Mouse (Mus musculus) hindbrain, embryonic 13.5 days (tissue): Measurements from ENCODE around the gene Drc3. TPM values are rescaled to one million over a fixed set of nuclear protein-coding genes. Genes with fewer than 3 reads are reported as not detected.

Experiments used
- ATAC-seq: fragments of 200-750 bp; cut with Nextera tagmentation; 2 replicates; pipeline ENCODE4 v1.8.0; 2017; ENCODE audit warnings: moderate TSS enrichment; ENCODE audit not compliant: low FRiP score
- H3K27ac ChIP-seq: fragments of 300-500 bp; sonication (generic); 2 replicates; pipeline ENCODE4 v1.5.1; 2015; ENCODE audit warnings: inconsistent platforms, mild to moderate bottlenecking, moderate library complexity
- H3K27me3 ChIP-seq: fragments of 300-500 bp; sonication (generic); 2 replicates; pipeline ENCODE4 v1.6.1; 2015; ENCODE audit warnings: mild to moderate bottlenecking, inconsistent platforms
- H3K36me3 ChIP-seq: fragments of 300-500 bp; sonication (generic); 2 replicates; pipeline ENCODE4 v1.6.1; 2015; ENCODE audit warnings: mild to moderate bottlenecking, inconsistent platforms
- H3K4me1 ChIP-seq: fragments of 300-500 bp; sonication (generic); replicated peaks from 2 replicates; pipeline ENCODE4 v1.6.1; 2015; ENCODE audit warnings: inconsistent platforms
- H3K4me2 ChIP-seq: fragments of 300-500 bp; sonication (generic); 2 replicates; pipeline ENCODE4 v1.6.1; 2015; ENCODE audit warnings: inconsistent platforms, mild to moderate bottlenecking, moderate library complexity
- H3K4me3 ChIP-seq: fragments of 300-500 bp; sonication (generic); 2 replicates; pipeline ENCODE4 v1.5.1; 2015; ENCODE audit warnings: mild to moderate bottlenecking, inconsistent platforms
- H3K9ac ChIP-seq: fragments of 300-500 bp; sonication (generic); 2 replicates; pipeline ENCODE4 v1.6.1; 2015; ENCODE audit warnings: mild to moderate bottlenecking, inconsistent platforms
- H3K9me3 ChIP-seq: fragments of 300-500 bp; sonication (generic); 2 replicates; pipeline ENCODE4 v1.6.1; 2016; ENCODE audit warnings: inconsistent platforms
- WGBS: fragments of 180-500 bp; shearing (Covaris S2); methylation state at CpG from one replicate; pipeline ENCODE4 v1.1.7; 2015; 5-methylcytosine and 5-hydroxymethylcytosine counted together
- polyA plus RNA-seq: library from polyadenylated mRNA; unstranded; fragments of >200 nt; fragmentation: Nextera tagmentation; extraction: Ambion mirVana; gene quantifications from 2 replicates; pipeline ENCODE4 v1.2.1, GENCODE M21; 2015

Drc3 gene
- polyA plus RNA-seq, 1 experiment from 2014 or later, result 7.9 TPM

GRCm38 (mm10) chr11:60345868-60346267, 7.3 kb upstream of the Drc3 start:
- no peaks in the 10 kb centered on the region for H3K27me3 ChIP-seq
- no peak for ATAC-seq
- 76% methylated on average over 4 of the region's 4 CpGs for WGBS

GRCm38 (mm10) chr11:60346537-60346936, 6.6 kb upstream of the Drc3 start:
- Histone ChIP-seq H3K4me2 (no peak overlapping the region), H3K4me1 (peaks cover 11% of the 10 kb centered on the region), H3K4me3 (no peak overlapping the region), H3K27ac (no peak overlapping the region), H3K9ac (no peak overlapping the region), H3K9me3 (no peaks in the 10 kb centered on the region), H3K27me3 (no peaks in the 10 kb centered on the region), H3K36me3 (peaks cover 13% of the 10 kb centered on the region)
- no peak for ATAC-seq
- WGBS, result 69% methylated on average over 4 of the region's 4 CpGs

More at GRCm38 (mm10) chr11:60345868-60346267, 7.3 kb upstream of the Drc3 start:
- Histone ChIP-seq H3K9ac (no peak overlapping the region), H3K9me3 (no peaks in the 10 kb centered on the region), H3K4me1 (peaks cover 4% of the 10 kb centered on the region), H3K36me3 (peaks cover 13% of the 10 kb centered on the region), H3K4me3 (no peak overlapping the region), H3K4me2 (no peak overlapping the region), H3K27ac (no peak overlapping the region)

GRCm38 (mm10) chr11:60351388-60351787, 1.7 kb upstream of the Drc3 start:
- peak overlapping the region; percentile 80 for H3K9ac ChIP-seq
- WGBS, result 73% methylated on average over 2 of the region's 2 CpGs
- no peaks in the 10 kb centered on the region for H3K9me3 ChIP-seq

GRCm38 (mm10) chr11:60351925-60352371, 1.2 kb upstream of the Drc3 start:
- peak overlapping the region; percentile 82 for H3K27ac ChIP-seq
- peak overlapping the region; percentile 66 for H3K4me3 ChIP-seq
- peaks cover 25% of the 10 kb centered on the region for H3K4me1 ChIP-seq
- WGBS, result 27% methylated on average over 11 of the region's 11 CpGs
- no peaks in the 10 kb centered on the region for H3K9me3 ChIP-seq
- no peak for ATAC-seq
- H3K9ac ChIP-seq, result peak overlapping the region; percentile 80
- H3K36me3 ChIP-seq, result no peaks in the 10 kb centered on the region
- H3K27me3 ChIP-seq, result no peaks in the 10 kb centered on the region
- H3K4me2 ChIP-seq, result peak overlapping the region; percentile 88

More at GRCm38 (mm10) chr11:60351388-60351787, 1.7 kb upstream of the Drc3 start:
- Histone ChIP-seq H3K4me3 (peak overlapping the region; percentile 66), H3K4me2 (peak overlapping the region; percentile 88), H3K36me3 (no peaks in the 10 kb centered on the region), H3K27me3 (no peaks in the 10 kb centered on the region), H3K4me1 (peaks cover 25% of the 10 kb centered on the region), H3K27ac (no peak overlapping the region)
- no peak for ATAC-seq

GRCm38 (mm10) chr11:60355952-60356351, 2.8 kb downstream of the Drc3 start:
- Histone ChIP-seq H3K4me2 (no peak overlapping the region), H3K9me3 (no peaks in the 10 kb centered on the region), H3K36me3 (no peaks in the 10 kb centered on the region), H3K27me3 (no peaks in the 10 kb centered on the region), H3K4me1 (peaks cover 20% of the 10 kb centered on the region), H3K27ac (no peak overlapping the region), H3K4me3 (no peak overlapping the region), H3K9ac (no peak overlapping the region)
- WGBS, result 93% methylated on average over 2 of the region's 2 CpGs
- no peak for ATAC-seq

GRCm38 (mm10) chr11:60357116-60357515, 4.0 kb downstream of the Drc3 start:
- ATAC-seq, result no peak
- Histone ChIP-seq H3K4me1 (peaks cover 8% of the 10 kb centered on the region), H3K4me3 (no peak overlapping the region), H3K9me3 (no peaks in the 10 kb centered on the region), H3K27me3 (no peaks in the 10 kb centered on the region), H3K4me2 (no peak overlapping the region), H3K27ac (no peak overlapping the region), H3K9ac (no peak overlapping the region), H3K36me3 (no peaks in the 10 kb centered on the region)
- WGBS, result 50% methylated on average over 1 of the region's 1 CpGs

GRCm38 (mm10) chr11:60358548-60358947, 5.4 kb downstream of the Drc3 start:
- H3K27me3 ChIP-seq, result no peaks in the 10 kb centered on the region
- WGBS, result 73% methylated on average over 7 of the region's 7 CpGs
- no peak overlapping the region for H3K27ac ChIP-seq
- peaks cover 2% of the 10 kb centered on the region; the same call in 1 of the 2 replicates for H3K4me1 ChIP-seq
- no peaks in the 10 kb centered on the region for H3K36me3 ChIP-seq
- H3K4me2 ChIP-seq, result no peak overlapping the region
- no peak overlapping the region for H3K4me3 ChIP-seq
- no peaks in the 10 kb centered on the region for H3K9me3 ChIP-seq
- ATAC-seq, result no peak
- no peak overlapping the region for H3K9ac ChIP-seq

- WGBS, result 82% methylated on average over 5 of the region's 5 CpGs
- Histone ChIP-seq H3K9me3 (no peaks in the 10 kb centered on the region), H3K27me3 (no peaks in the 10 kb centered on the region), H3K27ac (no peak overlapping the region), H3K4me3 (no peak overlapping the region), H3K4me2 (no peak overlapping the region), H3K9ac (no peak overlapping the region), H3K4me1 (no peaks in the 10 kb centered on the region), H3K36me3 (no peaks in the 10 kb centered on the region)
- ATAC-seq, result no peak
These were observed 6.0 kb downstream of the Drc3 start for GRCm38 (mm10) chr11:60359138-60359537.

- no peaks in the 10 kb centered on the region for H3K9me3 ChIP-seq
- no peak for ATAC-seq
- H3K36me3 ChIP-seq, result no peaks in the 10 kb centered on the region
- H3K4me2 ChIP-seq, result no peak overlapping the region
- no peaks in the 10 kb centered on the region for H3K27me3 ChIP-seq
- no peak overlapping the region for H3K9ac ChIP-seq
- no peaks in the 10 kb centered on the region for H3K4me1 ChIP-seq
- no peak overlapping the region for H3K4me3 ChIP-seq
- 95% methylated on average over 1 of the region's 1 CpGs for WGBS
- no peak overlapping the region for H3K27ac ChIP-seq
These were observed 6.8 kb downstream of the Drc3 start for GRCm38 (mm10) chr11:60359936-60360335.

GRCm38 (mm10) chr11:60360631-60361201, 7.6 kb downstream of the Drc3 start:
- Histone ChIP-seq H3K9ac (no peak overlapping the region), H3K27me3 (no peaks in the 10 kb centered on the region), H3K4me3 (no peak overlapping the region), H3K9me3 (no peaks in the 10 kb centered on the region), H3K36me3 (no peaks in the 10 kb centered on the region), H3K27ac (no peak overlapping the region), H3K4me1 (no peaks in the 10 kb centered on the region), H3K4me2 (no peak overlapping the region)
- 76% methylated on average over 5 of the region's 5 CpGs for WGBS
- no peak for ATAC-seq

GRCm38 (mm10) chr11:60366239-60367019, 13.3 kb downstream of the Drc3 start:
- H3K4me2 ChIP-seq, result no peak overlapping the region
- peaks cover 7% of the 10 kb centered on the region; the same call in 1 of the 2 replicates for H3K4me1 ChIP-seq
- no peaks in the 10 kb centered on the region for H3K36me3 ChIP-seq
- H3K9ac ChIP-seq, result peak overlapping the region; percentile 39; the same call in 1 of the 2 replicates
- H3K4me3 ChIP-seq, result no peak overlapping the region
- H3K27me3 ChIP-seq, result no peaks in the 10 kb centered on the region
- ATAC-seq, result no peak
- 49% methylated on average over 16 of the region's 16 CpGs for WGBS
- H3K27ac ChIP-seq, result peak overlapping the region; percentile 48; the same call in 1 of the 2 replicates
- no peaks in the 10 kb centered on the region for H3K9me3 ChIP-seq

GRCm38 (mm10) chr11:60367256-60367655, 14.1 kb downstream of the Drc3 start:
- Histone ChIP-seq H3K36me3 (no peaks in the 10 kb centered on the region), H3K27ac (no peak overlapping the region), H3K9me3 (no peaks in the 10 kb centered on the region), H3K27me3 (no peaks in the 10 kb centered on the region), H3K4me2 (no peak overlapping the region), H3K4me3 (no peak overlapping the region), H3K9ac (no peak overlapping the region; the same call in 1 of the 2 replicates), H3K4me1 (peaks cover 7% of the 10 kb centered on the region; the same call in 1 of the 2 replicates)
- 82% methylated on average over 3 of the region's 3 CpGs for WGBS
- ATAC-seq, result no peak
